In genomic region chrX:17521221-17521716, GRCm38 (mm10) we compare ENCODE assay signal across 14 mouse cellular contexts. TPM values are rescaled to one million over a fixed set of nuclear protein-coding genes. Genes with fewer than 3 reads are reported as not detected.
A peak's percentile ranks its signal among the peaks of the same experiment; 100 is the strongest.
DNase-seq lines count a peak whose midpoint lies in the region; ATAC-seq and TF ChIP-seq lines count a peak whose summit lies in the region.
"Had no signal": no experiment of that assay in that cellular context is flagged by ENCODE, and none has a peak within 500 bp of the region (broad histone marks: within the 10 kb centered on the region; RNA-seq: fewer than 3 reads in every experiment).

No protein-coding gene starts in this region.

- peak overlapping the region; percentile 59 for H3K27ac ChIP-seq in midbrain, embryonic 11.5 days (ENCODE audit: low read depth, low read length)
- H3K27ac ChIP-seq in midbrain, embryonic 16.5 days (ENCODE audit: low read length) = no peak overlapping the region
- no peak overlapping the region for H3K27ac ChIP-seq in hindbrain, embryonic 12.5 days
- H3K27ac ChIP-seq: embryonic facial prominence, embryonic 15.5 days; liver, embryonic 14.5 days had no signal

- H3K27me3 ChIP-seq in midbrain, embryonic 11.5 days (ENCODE audit: control insufficient read depth, insufficient read depth, low read length) = no peaks in the 10 kb centered on the region
- no peaks in the 10 kb centered on the region for H3K27me3 ChIP-seq in midbrain, embryonic 16.5 days (ENCODE audit: control insufficient read depth, insufficient read depth, low read depth, low read length)
- H3K27me3 ChIP-seq in hindbrain, embryonic 12.5 days = no peaks in the 10 kb centered on the region
- H3K27me3 ChIP-seq: embryonic facial prominence, embryonic 15.5 days had no signal

- H3K9ac ChIP-seq in midbrain, embryonic 11.5 days (ENCODE audit: low read length) = no peak overlapping the region
- H3K9ac ChIP-seq in midbrain, embryonic 16.5 days (ENCODE audit: low read depth, low read length) = no peak overlapping the region
- H3K9ac ChIP-seq in hindbrain, embryonic 12.5 days = no peak overlapping the region
- H3K9ac ChIP-seq: embryonic facial prominence, embryonic 15.5 days; liver, embryonic 14.5 days had no signal

- no peaks in the 10 kb centered on the region for H3K9me3 ChIP-seq in midbrain, embryonic 11.5 days (ENCODE audit: control insufficient read depth, low read length)
- no peaks in the 10 kb centered on the region for H3K9me3 ChIP-seq in midbrain, embryonic 16.5 days (replicated peaks; ENCODE audit: control insufficient read depth, low read length, poor library complexity, severe bottlenecking)
- no peaks in the 10 kb centered on the region for H3K9me3 ChIP-seq in hindbrain, embryonic 12.5 days (replicated peaks)
- H3K9me3 ChIP-seq: embryonic facial prominence, embryonic 15.5 days had no signal

- no peak overlapping the region for H3K4me2 ChIP-seq in midbrain, embryonic 11.5 days
- H3K4me2 ChIP-seq in midbrain, embryonic 16.5 days (ENCODE audit: low read length) = no peak overlapping the region
- H3K4me2 ChIP-seq in hindbrain, embryonic 12.5 days (replicated peaks) = no peak overlapping the region
- H3K4me2 ChIP-seq: embryonic facial prominence, embryonic 15.5 days; heart, embryonic 11.5 days had no signal

- DNase-seq in midbrain, embryonic 11.5 days (ENCODE audit: low spot score, missing footprints) = peak; percentile 87
- DNase-seq in brain, embryonic 14.5 days (ENCODE audit: low read depth) = peak; percentile 70
- peak; percentile 7 for DNase-seq in retina, postnatal 1 day
- no peak for DNase-seq in layer of hippocampus, postnatal 25 days (ENCODE audit: extremely low spot score in 1 of 2, low spot score in 1 of 2)
- no peak for DNase-seq in lung, postnatal 36 days
- DNase-seq: adrenal gland, adult 2 months; cerebellum, adult 11 months; kidney, postnatal 4 days had no signal

- 0 out of 2 replicates have a peak, but pooled peaks cover 2% of the 10 kb centered on the region for H3K4me1 ChIP-seq in midbrain, embryonic 11.5 days (ENCODE audit: control insufficient read depth, insufficient read depth, low read length)
- H3K4me1 ChIP-seq in midbrain, embryonic 16.5 days (ENCODE audit: control insufficient read depth, insufficient read depth, low read length) = no peaks in the 10 kb centered on the region
- 0 out of 2 replicates have a peak, but pooled peaks cover 5% of the 10 kb centered on the region for H3K4me1 ChIP-seq in hindbrain, embryonic 12.5 days
- H3K4me1 ChIP-seq: embryonic facial prominence, embryonic 15.5 days had no signal

- H3K36me3 ChIP-seq in midbrain, embryonic 11.5 days (ENCODE audit: control insufficient read depth, insufficient read depth, low read length) = no peaks in the 10 kb centered on the region
- no peaks in the 10 kb centered on the region for H3K36me3 ChIP-seq in midbrain, embryonic 16.5 days (ENCODE audit: control insufficient read depth, insufficient read depth, low read length)
- no peaks in the 10 kb centered on the region for H3K36me3 ChIP-seq in hindbrain, embryonic 12.5 days
- H3K36me3 ChIP-seq: embryonic facial prominence, embryonic 15.5 days had no signal

- WGBS in midbrain, embryonic 11.5 days = 2% methylated on average over 3 of the region's 3 CpGs
- 9% methylated on average over 3 of the region's 3 CpGs for WGBS in midbrain, embryonic 16.5 days
- WGBS in hindbrain, embryonic 12.5 days = 10% methylated on average over 3 of the region's 3 CpGs

- no peak for TF ChIP-seq CTCF in brain, embryonic 14.5 days (IDR thresholded peaks at IDR 0.05; ENCODE audit: borderline replicate concordance, extremely low read depth, insufficient read depth, insufficient read length)

- peak; percentile 92 for ATAC-seq in midbrain, embryonic 11.5 days (ENCODE audit: low FRiP score)
- ATAC-seq in midbrain, embryonic 16.5 days = no peak
- peak; percentile 85 for ATAC-seq in hindbrain, embryonic 12.5 days (ENCODE audit: low FRiP score)
- ATAC-seq in monocyte, adult 5-6 weeks (replicated peaks; ENCODE audit: insufficient number of reproducible peaks, low FRiP score, low TSS enrichment, poor library complexity, severe bottlenecking) = no peak

- TF ChIP-seq POLR2A in brain, embryonic 14.5 days (IDR thresholded peaks at IDR 0.05; ENCODE audit: borderline replicate concordance, extremely low read depth, insufficient read depth, insufficient read length, poor library complexity, severe bottlenecking) = no peak

- no peak overlapping the region for H3K4me3 ChIP-seq in midbrain, embryonic 11.5 days (ENCODE audit: low read depth, low read length)
- no peak overlapping the region for H3K4me3 ChIP-seq in midbrain, embryonic 16.5 days (ENCODE audit: low read depth, low read length)
- H3K4me3 ChIP-seq in hindbrain, embryonic 12.5 days = no peak overlapping the region
- H3K4me3 ChIP-seq: embryonic facial prominence, embryonic 15.5 days had no signal

RNA-seq across cellular contexts. Expression of gene Fundc1, which starts 50.9 kb away (rescaled TPM):
- polyA plus RNA-seq in midbrain, embryonic 11.5 days (2014; fragmentation: Nextera tagmentation; extraction: Ambion mirVana) = 50.3 and 53.6 TPM in 2 replicates
- polyA plus RNA-seq in midbrain, embryonic 16.5 days (2015; fragmentation: Nextera tagmentation; extraction: Ambion mirVana) = 58.8 and 63.6 TPM in 2 replicates
- polyA plus RNA-seq in brain, embryonic 14.5 days (2012; rRNA removed) = 31.8 and 33.0 TPM in 2 replicates
- 60.5 and 67.5 TPM in 2 replicates for polyA plus RNA-seq in hindbrain, embryonic 12.5 days (2016; fragmentation: Nextera tagmentation; extraction: Ambion mirVana)
- 10 to 100 TPM; 40.5 to 44.1 TPM for total RNA-seq in layer of hippocampus, postnatal 25 days (2021)
- 28.7 to 39.1 TPM (median 37.4 TPM) in 3 replicates for total RNA-seq in monocyte, adult 5-6 weeks (2017)

Comparison
In these comparisons a context has a peak if more than half of its experiments do, and no peak if none do; other contexts are left out.
1. ATAC-seq: peak in midbrain, embryonic 11.5 days (single experiment) and hindbrain, embryonic 12.5 days (single experiment); none in midbrain, embryonic 16.5 days (single experiment) and monocyte, adult 5-6 weeks (single experiment).
2. DNase-seq: peak in midbrain, embryonic 11.5 days (single experiment), brain, embryonic 14.5 days (single experiment) and retina, postnatal 1 day (single experiment); none in layer of hippocampus, postnatal 25 days (0 of 2) and lung, postnatal 36 days (single experiment).